8 mouse cellular contexts compared by ENCODE assay signal in the genomic region with DNA sequence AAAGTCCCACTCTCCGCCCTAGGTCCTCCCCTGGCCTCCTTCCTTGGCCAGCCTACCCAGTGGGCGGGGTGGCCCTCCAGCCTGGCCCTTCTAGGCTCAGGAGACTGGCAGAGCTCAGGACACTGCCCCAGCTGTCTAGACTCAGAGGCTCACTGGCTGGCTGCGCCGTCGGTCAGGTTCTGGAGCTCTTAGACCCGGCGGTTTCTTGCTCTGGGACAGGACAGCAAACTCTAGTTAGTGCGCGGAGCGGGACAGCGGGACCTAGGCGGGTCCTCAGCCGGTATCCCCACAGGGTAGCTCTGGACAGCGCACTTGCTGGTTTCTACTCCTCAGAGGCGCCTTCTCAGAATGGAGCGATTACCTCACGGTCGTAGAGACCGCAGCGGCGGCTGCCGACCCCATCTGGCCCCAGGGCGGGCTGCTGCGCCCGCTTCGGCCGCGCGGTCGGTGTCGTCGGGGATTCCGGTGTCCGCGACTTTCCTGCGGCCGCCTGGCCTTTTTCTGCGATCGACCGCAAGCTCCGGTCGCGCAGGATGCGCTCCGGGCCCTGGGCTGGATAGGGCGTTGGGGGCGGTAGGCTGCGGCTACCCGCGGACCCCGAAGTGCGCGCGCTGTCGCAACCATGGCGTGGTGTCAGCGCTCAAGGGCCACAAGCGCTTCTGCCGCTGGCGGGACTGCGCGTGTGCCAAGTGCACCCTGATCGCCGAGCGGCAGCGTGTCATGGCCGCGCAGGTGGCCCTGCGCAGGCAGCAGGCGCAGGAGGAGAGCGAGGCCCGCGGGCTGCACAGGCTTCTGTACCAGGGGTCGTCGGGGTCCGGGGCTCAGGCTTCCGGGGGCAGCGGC. TPM values are rescaled to one million over a fixed set of nuclear protein-coding genes. Genes with fewer than 3 reads are reported as not detected.
DNase-seq lines count a peak whose midpoint lies in the region; ATAC-seq and TF ChIP-seq lines count a peak whose summit lies in the region.

No protein-coding gene starts in this region.

- H3K4me2 ChIP-seq in forebrain, embryonic 15.5 days (replicated peaks) = peak overlapping the region; percentile 92
- H3K4me2 ChIP-seq in intestine, embryonic 16.5 days (ENCODE audit: low read depth, low read length) = peak overlapping the region; percentile 58
- H3K4me2 ChIP-seq in liver, embryonic 14.5 days (ENCODE audit: low read depth) = peak overlapping the region; percentile 20; the same call in 1 of the 2 replicates

- H3K36me3 ChIP-seq in forebrain, embryonic 15.5 days = no peaks in the 10 kb centered on the region
- H3K36me3 ChIP-seq in intestine, embryonic 16.5 days (ENCODE audit: control insufficient read depth, insufficient read depth, low read length) = no peaks in the 10 kb centered on the region
- no peaks in the 10 kb centered on the region for H3K36me3 ChIP-seq in liver, embryonic 14.5 days (replicated peaks; ENCODE audit: control insufficient read depth, insufficient read depth, low read depth)

- WGBS in forebrain, embryonic 15.5 days = under 1% methylated on average over 78 of the region's 78 CpGs
- WGBS in intestine, embryonic 16.5 days = under 1% methylated on average over 78 of the region's 78 CpGs
- 1% methylated on average over 78 of the region's 78 CpGs for whole genome bisulfite sequencing in liver, embryonic 14.5 days (ENCODE audit: insufficient replicate concordance)

- no peaks in the 10 kb centered on the region for H3K9me3 ChIP-seq in forebrain, embryonic 15.5 days
- no peaks in the 10 kb centered on the region for H3K9me3 ChIP-seq in intestine, embryonic 16.5 days (ENCODE audit: control insufficient read depth, low read length)
- H3K9me3 ChIP-seq in liver, embryonic 14.5 days (ENCODE audit: control insufficient read depth, low read length) = no peaks in the 10 kb centered on the region

- H3K27ac ChIP-seq in layer of hippocampus, adult 2 months = no peak overlapping the region
- no peak overlapping the region for H3K27ac ChIP-seq in forebrain, embryonic 15.5 days (replicated peaks)
- no peak overlapping the region for H3K27ac ChIP-seq in intestine, embryonic 16.5 days (ENCODE audit: low read length)
- no peak overlapping the region for H3K27ac ChIP-seq in liver, embryonic 14.5 days

- H3K4me3 ChIP-seq in layer of hippocampus, adult 2 months = peak overlapping the region; percentile 48
- peak overlapping the region; percentile 69 for H3K4me3 ChIP-seq in forebrain, embryonic 15.5 days
- H3K4me3 ChIP-seq in intestine, embryonic 16.5 days (ENCODE audit: low read length) = peak overlapping the region; percentile 44
- H3K4me3 ChIP-seq in liver, embryonic 14.5 days (ENCODE audit: insufficient read depth in 1 of 2, low read depth in 2 of 2, low read length in 2 of 2) = 0 out of 4 replicates have a peak overlapping the region, but pooled peaks of 1 of the 2 experiments have one; percentile 8

- ATAC-seq in forebrain, embryonic 15.5 days (replicated peaks) = peak; percentile 89
- peak; percentile 82 for ATAC-seq in intestine, embryonic 16.5 days
- no peak for ATAC-seq in liver, embryonic 14.5 days (ENCODE audit: insufficient read depth)

- peak overlapping the region; percentile 58 for H3K9ac ChIP-seq in forebrain, embryonic 15.5 days (replicated peaks)
- 0 out of 2 replicates have a peak overlapping the region, but pooled peaks have one; percentile 24 for H3K9ac ChIP-seq in intestine, embryonic 16.5 days (ENCODE audit: low read depth, low read length)
- no peak overlapping the region for H3K9ac ChIP-seq in liver, embryonic 14.5 days (replicated peaks)

- no peak for DNase-seq in layer of hippocampus, adult 2 months (ENCODE audit: low spot score in 2 of 2)
- no peak for DNase-seq in layer of hippocampus, adult 9-11 months
- DNase-seq in adrenal gland, adult 18-20 months (ENCODE audit: low spot score in 2 of 2) = peak; percentile 43 to 54
- DNase-seq in liver, embryonic 14.5 days (ENCODE audit: low read depth in 3 of 3, low spot score in 3 of 3) = no peak
- peak; percentile 72 for DNase-seq in ovary, postnatal 36 days (ENCODE audit: low spot score)
- no peak for DNase-seq in T-cell, adult 2 months (ENCODE audit: low spot score)

- H3K4me1 ChIP-seq in forebrain, embryonic 15.5 days = peaks cover 19% of the 10 kb centered on the region
- peaks cover 12% of the 10 kb centered on the region for H3K4me1 ChIP-seq in intestine, embryonic 16.5 days (ENCODE audit: control insufficient read depth, insufficient read depth, low read length)
- H3K4me1 ChIP-seq in liver, embryonic 14.5 days (replicated peaks; ENCODE audit: control insufficient read depth in 2 of 2, insufficient read depth in 2 of 2, low read length in 1 of 2) = no peaks in the 10 kb centered on the region

- no peak for TF ChIP-seq CTCF in layer of hippocampus, adult 2 months (conservative IDR thresholded peaks at IDR 0.05)
- TF ChIP-seq CTCF in liver, embryonic 14.5 days (IDR thresholded peaks at IDR 0.05; ENCODE audit: low read depth) = no peak

- peaks cover 16% of the 10 kb centered on the region for H3K27me3 ChIP-seq in forebrain, embryonic 15.5 days
- peaks cover 27% of the 10 kb centered on the region for H3K27me3 ChIP-seq in intestine, embryonic 16.5 days (replicated peaks; ENCODE audit: control insufficient read depth, insufficient read depth, low read length)
- peaks cover 29% of the 10 kb centered on the region for H3K27me3 ChIP-seq in liver, embryonic 14.5 days (ENCODE audit: control insufficient read depth, insufficient read depth, low read length)

- no peak for TF ChIP-seq EP300 in liver, embryonic 14.5 days (IDR thresholded peaks at IDR 0.05; ENCODE audit: low read depth)

RNA-seq across cellular contexts. Expression of gene Dmrta1, which starts 8.9 kb away (rescaled TPM):
- total RNA-seq in layer of hippocampus, adult 2 months (2021) = under 1 TPM; 0.18 to 0.20 TPM
- total RNA-seq in adrenal gland, adult 18-20 months (2021) = under 1 TPM; 0.16 to 0.70 TPM
- polyA plus RNA-seq in forebrain, embryonic 15.5 days (2015; fragmentation: Nextera tagmentation; extraction: Ambion mirVana) = 0.67 and 0.72 TPM in 2 replicates
- 0.07 TPM in 1 of 2 replicates, not detected in the other for polyA plus RNA-seq in intestine, embryonic 16.5 days (2015; fragmentation: Nextera tagmentation; extraction: Ambion mirVana)
- polyA plus RNA-seq in liver, embryonic 14.5 days (2012; rRNA removed) = not detected in 2 replicates
- polyA plus RNA-seq in liver, embryonic 14.5 days (2014; fragmentation: Nextera tagmentation; extraction: Ambion mirVana) = not detected in 2 replicates

Comparison
In these comparisons a context has a peak if more than half of its experiments do, and no peak if none do; other contexts are left out.
1. DNase-seq: peak in adrenal gland, adult 18-20 months (2 of 2) and ovary, postnatal 36 days (single experiment); none in layer of hippocampus, adult 2 months (0 of 2), layer of hippocampus, adult 9-11 months (single experiment), liver, embryonic 14.5 days (0 of 3) and T-cell, adult 2 months (single experiment).
2. H3K4me2 ChIP-seq: peak in every context shown above with its lines; median percentile 92 in forebrain, embryonic 15.5 days; 58 in intestine, embryonic 16.5 days; 20 in liver, embryonic 14.5 days.